In the genomic region with DNA sequence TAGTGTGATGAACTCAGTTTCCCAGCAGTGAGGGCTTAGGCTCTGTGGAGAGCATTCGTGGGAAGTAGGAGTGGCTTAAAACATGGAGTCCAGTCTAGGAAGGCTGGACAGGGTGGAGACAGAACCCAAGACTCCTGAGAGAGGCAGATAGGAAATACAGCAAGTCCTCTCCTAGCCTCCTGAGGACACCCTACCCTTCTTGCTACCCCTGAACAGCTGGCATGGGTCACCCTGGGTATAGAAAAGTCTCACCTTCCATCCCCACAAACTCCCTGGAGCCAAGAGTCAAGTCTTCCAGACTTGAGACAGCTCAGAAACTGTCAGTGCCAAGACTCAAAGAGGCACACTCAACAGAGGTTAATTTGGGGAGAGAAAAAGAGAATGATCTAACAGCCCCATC, we compare ENCODE assay signal across 16 mouse cellular contexts. TPM values are rescaled to one million over a fixed set of nuclear protein-coding genes. Genes with fewer than 3 reads are reported as not detected.
"Had no signal": no experiment of that assay in that cellular context is flagged by ENCODE, and none has a peak within 500 bp of the region (broad histone marks: within the 10 kb centered on the region; RNA-seq: fewer than 3 reads in every experiment).

No protein-coding gene starts in this region.

- DNase-seq: kidney, adult 18-20 months; kidney, postnatal 14 days; lung, embryonic 14.5 days; lung, postnatal 10 days; retina, postnatal 1 day; right cerebral cortex, postnatal 4 days; spleen, adult 18-20 months; thymus, adult 18-20 months; thymus, postnatal 14 days had no signal

- H3K9me3 ChIP-seq: limb, embryonic 13.5 days; liver, embryonic 12.5 days; neural tube, embryonic 13.5 days had no signal

- H3K4me1 ChIP-seq: liver, embryonic 12.5 days had no signal

- ATAC-seq: liver, embryonic 12.5 days; midbrain, embryonic 16.5 days had no signal

- H3K36me3 ChIP-seq: limb, embryonic 13.5 days; liver, embryonic 12.5 days; neural tube, embryonic 13.5 days had no signal

- H3K9ac ChIP-seq: limb, embryonic 13.5 days; liver, embryonic 12.5 days; lung, embryonic 14.5 days; neural tube, embryonic 13.5 days had no signal

- H3K4me2 ChIP-seq: liver, embryonic 12.5 days; lung, embryonic 14.5 days; neural tube, embryonic 13.5 days had no signal

- H3K4me3 ChIP-seq: liver, embryonic 12.5 days; neural tube, embryonic 13.5 days had no signal

- H3K27ac ChIP-seq: limb, embryonic 13.5 days; liver, embryonic 12.5 days; macrophage; neural tube, embryonic 13.5 days had no signal

RNA-seq across cellular contexts. Expression of a gene that starts 1.2 kb away (rescaled TPM):
- polyA plus RNA-seq: kidney, embryonic 14.5 days; large intestine, adult 2 months; macrophage; midbrain, embryonic 16.5 days had no signal
